Mouse (Mus musculus) C2C12 (cell line): ENCODE results near the gene Ccdc146. TPM values are rescaled to one million over a fixed set of nuclear protein-coding genes. Genes with fewer than 3 reads are reported as not detected.

Experiments
- H3K27me3 ChIP-seq: one replicate; pipeline ENCODE4 v1.6.1; 2011; ENCODE audit not compliant: control insufficient read depth, insufficient read depth, insufficient read length
- H3K36me3 ChIP-seq: one replicate; pipeline ENCODE4 v1.6.1; 2011; ENCODE audit not compliant: control insufficient read depth, insufficient read depth
- H3K4me3 ChIP-seq: one replicate; pipeline ENCODE4 v1.5.1; 2011; ENCODE audit warnings: mild to moderate bottlenecking, control low read depth; ENCODE audit not compliant: poor library complexity, insufficient read depth, severe bottlenecking
- H3K79me2 ChIP-seq: one replicate; pipeline ENCODE4 v1.6.1; 2011; ENCODE audit not compliant: control insufficient read depth, insufficient read depth
- H3K79me3 ChIP-seq: one replicate; pipeline ENCODE4 v1.6.1; 2011; ENCODE audit warnings: low read depth, control low read depth
- H3ac ChIP-seq: one replicate; pipeline ENCODE3; 2011; ENCODE audit warnings: low read depth; ENCODE audit not compliant: control insufficient read depth, insufficient read length
- CEBPB ChIP-seq: IDR thresholded peaks from one replicate; pipeline ENCODE4 v1.6.1; 2011; ENCODE audit warnings: low read depth, mild to moderate bottlenecking, control low read depth, moderate library complexity
- CTCF ChIP-seq: IDR thresholded peaks from one replicate; pipeline ENCODE4 v1.5.1; 2011; ENCODE audit not compliant: control insufficient read depth, insufficient read depth, insufficient read length
- FOSL1 ChIP-seq: IDR thresholded peaks from one replicate; pipeline ENCODE4 v1.8.0; 2011; ENCODE audit warnings: mild to moderate bottlenecking, low read length; ENCODE audit not compliant: poor library complexity, insufficient read depth, severe bottlenecking
- MAX ChIP-seq: IDR thresholded peaks from one replicate; pipeline ENCODE4 v1.6.1; 2011; ENCODE audit warnings: mild to moderate bottlenecking, control low read depth
- MYOD1 ChIP-seq: IDR thresholded peaks from one replicate; pipeline ENCODE4 v1.6.1; 2011; ENCODE audit warnings: low read depth; ENCODE audit not compliant: control insufficient read depth, insufficient read length
- MYOG ChIP-seq: IDR thresholded peaks from one replicate; pipeline ENCODE4 v1.6.1; 2011; ENCODE audit not compliant: control insufficient read depth, insufficient read length; ENCODE audit errors: extremely low read depth
- USF1 ChIP-seq: IDR thresholded peaks from one replicate; pipeline ENCODE4 v1.6.1; 2011; ENCODE audit warnings: low read depth, mild to moderate bottlenecking, control low read depth, moderate library complexity
- polyA plus RNA-seq: library from polyadenylated mRNA; unstranded; fragments of >200 nt; fragmentation: generic; extraction: Trizol; gene quantifications from one replicate; pipeline ENCODE4 v1.2.1, GENCODE M21; 2012; ENCODE audit warnings: missing spikeins

Ccdc146 gene
- polyA plus RNA-seq, 1 experiment, result not detected

DNA sequence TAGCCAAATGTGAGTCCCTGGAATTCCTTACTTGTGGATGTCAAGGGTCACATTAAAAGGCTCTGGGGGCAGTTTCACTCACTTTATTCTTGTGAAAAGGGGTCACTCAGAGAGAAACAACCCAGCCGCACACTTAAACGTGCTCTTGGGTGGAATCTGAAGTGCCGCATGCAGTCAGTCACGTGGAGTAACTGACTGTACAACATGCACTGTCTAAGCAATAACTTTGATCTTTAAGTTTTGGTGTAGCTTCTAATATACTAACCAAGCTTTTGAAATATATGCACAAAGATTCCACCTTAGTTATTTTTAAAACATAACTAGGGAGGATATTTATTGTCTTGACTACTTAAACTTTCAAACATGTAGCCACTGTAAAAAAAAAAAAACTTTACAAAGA lies 47.5 kb downstream of the Ccdc146 start:
- no peak overlapping the region for H3ac ChIP-seq
- peaks cover 6% of the 10 kb centered on the region for H3K27me3 ChIP-seq
- H3K79me3 ChIP-seq, result no peaks in the 10 kb centered on the region
- no peak overlapping the region for H3K4me3 ChIP-seq
- H3K79me2 ChIP-seq, result no peaks in the 10 kb centered on the region
- TF ChIP-seq CTCF, result no peak
- TF ChIP-seq CEBPB, result no peak
- TF ChIP-seq MAX, result no peak
- no peak for TF ChIP-seq MYOG
- TF ChIP-seq USF1, result no peak
- TF ChIP-seq MYOD1, result no peak
- no peak for TF ChIP-seq FOSL1
- H3K36me3 ChIP-seq, result no peaks in the 10 kb centered on the region

DNA sequence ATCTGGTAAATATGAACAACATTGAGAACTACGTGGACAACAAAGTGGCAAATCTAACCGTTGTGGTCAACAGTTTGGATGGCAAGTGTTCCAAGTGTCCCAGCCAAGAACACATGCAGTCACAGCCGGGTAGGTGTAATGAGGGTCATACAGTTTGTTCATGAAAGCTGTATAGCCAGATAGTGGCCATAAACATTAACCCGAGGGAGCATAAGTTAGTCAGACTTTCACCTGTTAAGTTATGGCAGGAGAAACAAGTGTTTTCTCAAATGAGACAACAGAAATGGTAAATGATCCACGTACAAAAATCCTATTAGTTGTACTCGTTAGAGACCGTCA lies 51.3 kb downstream of the Ccdc146 start:
- Histone ChIP-seq H3K79me3 (no peaks in the 10 kb centered on the region), H3K79me2 (no peaks in the 10 kb centered on the region), H3ac (no peak overlapping the region), H3K27me3 (peaks cover 6% of the 10 kb centered on the region), H3K36me3 (no peaks in the 10 kb centered on the region), H3K4me3 (no peak overlapping the region)
- TF ChIP-seq MAX (no peak), MYOD1 (no peak), MYOG (no peak), FOSL1 (no peak), CEBPB (no peak), CTCF (no peak), USF1 (no peak)

DNA sequence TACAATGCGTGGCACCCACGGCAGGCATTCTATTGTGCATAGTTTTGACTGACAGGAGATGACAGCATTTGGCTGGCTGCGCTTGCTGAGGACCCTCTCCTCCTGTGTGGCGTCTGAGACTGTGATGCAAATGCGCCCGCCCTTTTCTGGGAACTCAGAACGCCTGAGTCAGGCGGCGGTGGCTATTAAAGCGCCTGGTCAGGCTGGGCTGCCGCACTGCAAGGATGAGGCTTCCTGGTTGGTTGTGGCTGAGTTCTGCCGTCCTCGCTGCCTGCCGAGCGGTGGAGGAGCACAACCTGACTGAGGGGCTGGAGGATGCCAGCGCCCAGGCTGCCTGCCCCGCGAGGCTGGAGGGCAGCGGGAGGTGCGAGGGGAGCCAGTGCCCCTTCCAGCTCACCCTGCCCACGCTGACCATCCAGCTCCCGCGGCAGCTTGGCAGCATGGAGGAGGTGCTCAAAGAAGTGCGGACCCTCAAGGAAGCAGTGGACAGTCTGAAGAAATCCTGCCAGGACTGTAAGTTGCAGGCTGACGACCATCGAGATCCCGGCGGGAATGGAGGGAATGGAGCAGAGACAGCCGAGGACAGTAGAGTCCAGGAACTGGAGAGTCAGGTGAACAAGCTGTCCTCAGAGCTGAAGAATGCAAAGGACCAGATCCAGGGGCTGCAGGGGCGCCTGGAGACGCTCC lies 51.8 kb downstream of the Ccdc146 start, which contains the start of gene Fgl2:
Gene Fgl2 (plus strand): TSS at position 150 of the 687 bp plus-strand sequence.
- no peaks in the 10 kb centered on the region for H3K79me2 ChIP-seq
- peaks cover 6% of the 10 kb centered on the region for H3K27me3 ChIP-seq
- H3K4me3 ChIP-seq, result no peak within 1 kb of the TSS
- no peaks in the 10 kb centered on the region for H3K36me3 ChIP-seq
- H3K79me3 ChIP-seq, result no peaks in the 10 kb centered on the region
- peak within 1 kb of the TSS; percentile 53 for H3ac ChIP-seq
- TF ChIP-seq CTCF (no peak), MYOG (no peak), MAX (no peak), USF1 (no peak), FOSL1 (no peak)

DNA sequence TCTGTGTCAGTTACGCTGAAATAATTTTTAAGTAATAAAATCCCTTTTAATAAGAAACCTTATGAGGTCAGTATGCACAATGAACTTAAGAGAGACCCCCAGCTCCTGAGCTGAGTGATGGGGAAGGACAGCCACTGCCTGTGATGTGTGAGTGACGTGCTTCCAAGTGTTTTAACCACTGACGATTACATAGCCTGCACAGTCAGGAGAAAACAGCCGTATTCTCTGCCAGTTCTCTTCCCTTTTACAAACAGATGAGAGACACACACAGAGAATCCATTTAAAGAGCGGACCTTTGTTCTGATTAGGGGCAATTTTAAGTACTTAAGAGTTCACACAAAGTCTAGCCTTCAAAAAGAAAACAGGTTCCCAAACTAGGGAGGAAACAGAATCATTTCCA lies 52.6 kb downstream of the Ccdc146 start:
- no peaks in the 10 kb centered on the region for H3K79me2 ChIP-seq
- no peak overlapping the region for H3K4me3 ChIP-seq
- H3K79me3 ChIP-seq, result no peaks in the 10 kb centered on the region
- no peak overlapping the region for H3ac ChIP-seq
- peaks cover 6% of the 10 kb centered on the region for H3K27me3 ChIP-seq
- H3K36me3 ChIP-seq, result no peaks in the 10 kb centered on the region
- TF ChIP-seq MYOG (no peak), CTCF (no peak), CEBPB (no peak), FOSL1 (no peak), USF1 (no peak), MAX (no peak), MYOD1 (no peak)

DNA sequence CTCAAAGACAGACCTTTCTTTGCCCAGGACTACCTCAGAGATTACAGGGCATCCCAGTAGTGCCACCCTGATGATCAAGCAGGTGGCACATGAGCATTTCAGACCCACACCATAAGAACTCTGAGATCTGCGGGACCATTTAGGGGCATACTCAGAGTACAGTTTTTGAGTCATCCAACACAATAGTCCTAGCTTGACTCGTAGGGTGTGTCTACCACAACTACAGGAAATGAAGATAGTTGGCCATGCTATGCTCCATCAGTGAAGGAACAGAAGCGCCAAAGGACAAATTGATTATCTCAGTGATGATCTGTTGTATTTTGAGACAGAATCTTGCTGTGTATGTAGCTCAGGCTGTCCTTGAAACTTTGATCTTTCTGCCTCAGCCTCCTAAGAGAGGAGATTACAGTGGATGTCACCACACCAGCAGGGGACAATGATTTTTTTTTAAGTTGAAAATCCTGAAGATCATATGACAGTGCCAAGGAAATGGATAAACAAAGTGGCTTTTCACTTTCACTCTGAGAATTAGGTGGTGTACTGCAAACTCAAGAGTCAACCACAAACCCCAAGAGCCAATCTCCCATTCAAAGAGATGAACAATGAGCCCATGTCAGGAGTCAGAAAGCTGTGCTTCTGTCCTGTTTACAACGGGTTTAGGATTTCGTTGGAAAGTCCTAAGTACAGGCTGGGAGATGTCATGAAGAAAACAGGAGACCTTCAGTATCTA lies 54.1 kb downstream of the Ccdc146 start:
- TF ChIP-seq CTCF (no peak), MAX (no peak), USF1 (no peak), MYOG (no peak), CEBPB (no peak), FOSL1 (no peak), MYOD1 (no peak)
- H3K27me3 ChIP-seq, result peaks cover 10% of the 10 kb centered on the region

More for the DNA sequence above, 54.1 kb downstream of the Ccdc146 start:
- Histone ChIP-seq H3ac (no peak overlapping the region), H3K79me3 (no peaks in the 10 kb centered on the region), H3K79me2 (no peaks in the 10 kb centered on the region), H3K4me3 (no peak overlapping the region), H3K36me3 (no peaks in the 10 kb centered on the region)
